Mouse (Mus musculus) CH12.LX (cell line): ENCODE measurements at regions not wholly inside any gene's neighbourhood (a gene's known extent, or its start where the extent isn't known, plus 50 kb on each side); places are given as distances from the start of the nearest gene placed in this dataset.

ENCODE experiments used
- DNase-seq: peaks from one replicate; pipeline ENCODE4 v3.0.0-alpha.2; 2013; ENCODE audit errors: extremely low read depth
- H3K27ac ChIP-seq: 2 replicates; pipeline ENCODE4 v1.5.1; 2012; ENCODE audit warnings: low read depth, mild to moderate bottlenecking, control low read depth, moderate library complexity; ENCODE audit not compliant: insufficient read depth
- H3K27me3 ChIP-seq: replicated peaks from 2 replicates; pipeline ENCODE3; 2012; ENCODE audit warnings: inconsistent platforms
- H3K36me3 ChIP-seq, 2 experiments: replicated peaks in 1 of 2; 2 replicates each; pipeline versions ENCODE3 to v1.6.1; 2012; ENCODE audit warnings: inconsistent platforms in 1 of 2, low read length in 1 of 2, mild to moderate bottlenecking in 1 of 2, mixed read lengths in 1 of 2, moderate library complexity in 1 of 2; ENCODE audit not compliant: control insufficient read depth in 1 of 2, insufficient read depth in 1 of 2
- H3K4me1 ChIP-seq, 2 experiments: 2 replicates each; pipeline ENCODE4 v1.6.1; 2012; ENCODE audit warnings: inconsistent platforms in 1 of 2, moderate library complexity in 1 of 2; ENCODE audit not compliant: insufficient read depth in 2 of 2, control insufficient read depth in 1 of 2
- H3K4me2 ChIP-seq: 2 replicates; pipeline ENCODE4 v1.6.1; 2012; ENCODE audit warnings: low read depth, mild to moderate bottlenecking, control low read depth; ENCODE audit not compliant: poor library complexity, insufficient read depth, severe bottlenecking
- H3K4me3 ChIP-seq, 3 experiments: fragments of 150-350 bp in 1 of 3; sonication (generic) in 1 of 3; replicated peaks in 1 of 3; 2 replicates each; pipeline versions ENCODE3 to v1.5.1; 2011 to 2012; ENCODE audit warnings: low read depth in 2 of 3, low read length in 2 of 3, mild to moderate bottlenecking in 2 of 3, moderate library complexity in 2 of 3, control low read depth in 1 of 3, improper control_type of control experiment in 1 of 3, inconsistent platforms in 1 of 3, mixed read lengths in 1 of 3; ENCODE audit not compliant: poor library complexity in 1 of 3
- H3K79me2 ChIP-seq: replicated peaks from 2 replicates; pipeline ENCODE4 v1.6.1; 2012; ENCODE audit warnings: mild to moderate bottlenecking, moderate library complexity; ENCODE audit not compliant: control insufficient read depth, poor library complexity, insufficient read depth, severe bottlenecking; ENCODE audit errors: extremely low read depth
- H3K9ac ChIP-seq: 2 replicates; pipeline ENCODE4 v1.6.1; 2012; ENCODE audit warnings: low read depth, mild to moderate bottlenecking, control low read depth, moderate library complexity; ENCODE audit not compliant: insufficient read depth
- H3K9me3 ChIP-seq: replicated peaks from 2 replicates; pipeline ENCODE3; 2012; ENCODE audit warnings: low read length, inconsistent platforms, mixed read lengths
- BHLHE40 ChIP-seq: IDR thresholded peaks from 2 replicates; pipeline ENCODE4 v1.6.1; 2011; ENCODE audit warnings: mild to moderate bottlenecking, low read depth, low read length, improper control_type of control experiment
- CHD1 ChIP-seq: IDR thresholded peaks from 2 replicates; pipeline ENCODE4 v1.6.1; 2012; ENCODE audit warnings: low read depth, low read length, improper control_type of control experiment, inconsistent platforms
- CHD2 ChIP-seq: IDR thresholded peaks from 2 replicates; pipeline ENCODE4 v1.6.1; 2011; ENCODE audit warnings: low read length, improper control_type of control experiment
- ELF1 ChIP-seq: IDR thresholded peaks from 2 replicates; pipeline ENCODE4 v1.6.1; 2014; ENCODE audit warnings: low read depth, mild to moderate bottlenecking, inconsistent platforms, low read length, improper control_type of control experiment
- ETS1 ChIP-seq: conservative IDR thresholded peaks from 2 replicates; pipeline ENCODE4 v1.6.1; 2012; ENCODE audit warnings: low read depth, mild to moderate bottlenecking, inconsistent platforms, low read length, improper control_type of control experiment, moderate library complexity
- IRF4 ChIP-seq: IDR thresholded peaks from 2 replicates; pipeline ENCODE4 v1.6.1; 2014; ENCODE audit warnings: low read depth, mild to moderate bottlenecking, inconsistent platforms, low read length, improper control_type of control experiment
- JUN ChIP-seq: IDR thresholded peaks from 2 replicates; pipeline ENCODE4 v1.6.1; 2011; ENCODE audit warnings: low read depth, mild to moderate bottlenecking, low read length, improper control_type of control experiment, moderate library complexity; ENCODE audit not compliant: insufficient read depth
- JUND ChIP-seq: conservative IDR thresholded peaks from 2 replicates; pipeline ENCODE4 v1.6.1; 2011; ENCODE audit warnings: low read depth, low read length, improper control_type of control experiment
- MAFK ChIP-seq: IDR thresholded peaks from 2 replicates; pipeline ENCODE4 v1.6.1; 2011; ENCODE audit warnings: low read length, improper control_type of control experiment; ENCODE audit not compliant: insufficient replicate concordance
- MAX ChIP-seq: IDR thresholded peaks from 2 replicates; pipeline ENCODE4 v1.6.1; 2011; ENCODE audit warnings: low read length, improper control_type of control experiment
- MAZ ChIP-seq: IDR thresholded peaks from 2 replicates; pipeline ENCODE4 v1.6.1; 2012; ENCODE audit warnings: low read depth, mild to moderate bottlenecking, inconsistent platforms, low read length, improper control_type of control experiment, moderate library complexity
- MEF2A ChIP-seq: IDR thresholded peaks from 2 replicates; pipeline ENCODE4 v1.6.1; 2014; ENCODE audit warnings: low read depth, mild to moderate bottlenecking, inconsistent platforms, low read length, improper control_type of control experiment, borderline replicate concordance
- MXI1 ChIP-seq: IDR thresholded peaks from 2 replicates; pipeline ENCODE4 v1.6.1; 2011; ENCODE audit warnings: mild to moderate bottlenecking, low read depth, low read length, improper control_type of control experiment
- NELFE ChIP-seq: IDR thresholded peaks from 2 replicates; pipeline ENCODE4 v1.6.1; 2011; ENCODE audit warnings: low read depth, low read length, improper control_type of control experiment
- NRF1 ChIP-seq: IDR thresholded peaks from 2 replicates; pipeline ENCODE4 v1.6.1; 2014; ENCODE audit warnings: low read depth, mild to moderate bottlenecking, inconsistent platforms, low read length, improper control_type of control experiment, moderate library complexity
- PAX5 ChIP-seq: IDR thresholded peaks from 2 replicates; pipeline ENCODE4 v1.6.1; 2012; ENCODE audit warnings: low read length, inconsistent platforms, mixed read lengths
- POLR2AphosphoS2 ChIP-seq: IDR thresholded peaks from 2 replicates; pipeline ENCODE4 v1.6.1; 2011; ENCODE audit warnings: low read depth, low read length, improper control_type of control experiment
- RCOR1 ChIP-seq: conservative IDR thresholded peaks from 2 replicates; pipeline ENCODE4 v1.6.1; 2012; ENCODE audit warnings: low read depth, mild to moderate bottlenecking, inconsistent platforms, low read length, improper control_type of control experiment
- SIN3A ChIP-seq: IDR thresholded peaks from 2 replicates; pipeline ENCODE4 v1.6.1; 2012; ENCODE audit warnings: low read length, improper control_type of control experiment, inconsistent platforms
- SMC3 ChIP-seq: IDR thresholded peaks from 2 replicates; pipeline ENCODE4 v1.6.1; 2011; ENCODE audit warnings: low read depth, low read length, improper control_type of control experiment
- TBP ChIP-seq: conservative IDR thresholded peaks from 2 replicates; pipeline ENCODE4 v1.6.1; 2011; ENCODE audit warnings: low read depth, low read length, improper control_type of control experiment
- TCF12 ChIP-seq: IDR thresholded peaks from 2 replicates; pipeline ENCODE4 v1.6.1; 2014; ENCODE audit warnings: low read depth, mild to moderate bottlenecking, inconsistent platforms, low read length, improper control_type of control experiment
- USF1 ChIP-seq: IDR thresholded peaks from 2 replicates; pipeline ENCODE4 v1.6.1; 2014; ENCODE audit warnings: low read depth, mild to moderate bottlenecking, inconsistent platforms, low read length, improper control_type of control experiment
- USF2 ChIP-seq: conservative IDR thresholded peaks from 2 replicates; pipeline ENCODE4 v1.6.1; 2011; ENCODE audit warnings: low read depth, low read length, improper control_type of control experiment
- ZC3H11A ChIP-seq: IDR thresholded peaks from 2 replicates; pipeline ENCODE4 v1.6.1; 2012; ENCODE audit warnings: low read depth, mild to moderate bottlenecking, inconsistent platforms, low read length, improper control_type of control experiment
- ZKSCAN1 ChIP-seq: IDR thresholded peaks from 2 replicates; pipeline ENCODE4 v1.6.1; 2012; ENCODE audit warnings: low read depth, inconsistent platforms, low read length, improper control_type of control experiment, borderline replicate concordance
- ZNF384 ChIP-seq: IDR thresholded peaks from 2 replicates; pipeline ENCODE4 v1.6.1; 2012; ENCODE audit warnings: low read depth, low read length, improper control_type of control experiment, inconsistent platforms
- dilution Hi-C: fragments of 300-500 bp; cut with MboI; formaldehyde crosslinking; loops from 2 replicates; pipeline ENCODE4 v1.14.3; 2020; ENCODE audit warnings: low sequenced_read_pairs; ENCODE audit not compliant: extremely low pct_unique_long_range_greater_than_20kb, extremely low pct_ligation_motif_present
- in situ Hi-C: fragments of 300-500 bp; cut with MboI; formaldehyde crosslinking; loops from 3 replicates; pipeline ENCODE4 v1.14.3; 2019; ENCODE audit warnings: low sequenced_read_pairs, low pct_ligation_motif_present, low pct_unique_long_range_greater_than_20kb, mixed read lengths

DNA sequence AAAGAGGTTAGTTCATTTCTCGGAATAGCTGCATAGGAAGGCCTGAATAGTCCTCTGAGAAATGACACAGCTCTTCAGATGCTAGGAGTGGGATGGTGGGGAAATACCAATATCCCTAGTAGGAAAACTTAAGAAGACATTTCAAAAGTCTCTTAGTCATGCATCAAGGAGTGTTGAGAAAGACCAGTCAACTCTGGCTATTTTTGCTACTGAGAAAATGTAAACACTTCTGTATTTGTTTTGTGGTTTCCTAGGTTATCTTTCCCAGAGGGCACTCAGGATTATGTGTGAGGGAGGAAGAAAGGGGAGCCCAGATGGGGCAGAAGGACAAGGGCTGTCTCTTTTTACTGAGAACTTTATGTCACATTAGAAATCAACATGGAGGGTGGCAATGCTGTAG lies 367.8 kb upstream of the Thbs1 start:
- Histone ChIP-seq H3K27me3 (no peaks in the 10 kb centered on the region), H3K4me1 (no peaks in the 10 kb centered on the region), H3K36me3 (no peaks in the 10 kb centered on the region), H3K9ac (no peak overlapping the region), H3K4me3 (no peak overlapping the region), H3K4me2 (no peak overlapping the region), H3K9me3 (peaks cover 6% of the 10 kb centered on the region), H3K27ac (no peak overlapping the region), H3K79me2 (no peaks in the 10 kb centered on the region)
- no peak for DNase-seq
- no peak for TF ChIP-seq MAZ
- in situ Hi-C loops (no loop called here), dilution Hi-C loops (no loop called here)

DNA sequence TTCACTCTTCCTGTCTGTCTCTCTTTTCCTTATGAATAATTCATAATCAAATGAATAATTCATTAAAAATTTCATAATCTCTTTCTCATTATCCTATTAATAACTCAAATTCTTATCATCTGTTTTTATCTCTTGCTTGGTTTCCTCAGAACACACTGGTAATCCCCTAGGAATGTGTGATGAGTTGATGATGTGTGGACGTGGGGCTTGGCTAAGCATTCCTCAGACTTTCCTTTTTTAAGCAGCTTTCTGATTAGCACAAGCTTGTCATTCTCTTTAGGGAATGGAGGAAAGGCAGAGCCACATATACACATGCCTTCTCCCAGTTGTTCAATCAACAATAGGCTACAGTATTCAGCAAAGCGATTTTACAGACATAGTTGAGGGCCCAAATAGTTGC lies 365.9 kb upstream of the Thbs1 start:
- Histone ChIP-seq H3K36me3 (no peaks in the 10 kb centered on the region), H3K9ac (no peak overlapping the region), H3K4me3 (no peak overlapping the region), H3K27me3 (no peaks in the 10 kb centered on the region), H3K4me2 (no peak overlapping the region), H3K9me3 (peaks cover 6% of the 10 kb centered on the region), H3K79me2 (no peaks in the 10 kb centered on the region), H3K27ac (no peak overlapping the region), H3K4me1 (no peaks in the 10 kb centered on the region)
- no peak for DNase-seq
- dilution Hi-C loops (no loop called here), in situ Hi-C loops (no loop called here)
- TF ChIP-seq MXI1 (no peak), RCOR1 (no peak), PAX5 (no peak), JUND (no peak), SIN3A (no peak), ZC3H11A (no peak), ZNF384 (no peak), MEF2A (no peak), ELF1 (no peak)

- Histone ChIP-seq H3K79me2 (no peaks in the 10 kb centered on the region), H3K4me2 (no peak overlapping the region), H3K27ac (no peak overlapping the region), H3K9me3 (peaks cover 11% of the 10 kb centered on the region), H3K4me1 (no peaks in the 10 kb centered on the region), H3K36me3 (no peaks in the 10 kb centered on the region), H3K4me3 (no peak overlapping the region), H3K27me3 (no peaks in the 10 kb centered on the region), H3K9ac (no peak overlapping the region)
- dilution Hi-C loops, result no loop called here
- in situ Hi-C loops, result no loop called here
- TF ChIP-seq BHLHE40, result no peak
- TF ChIP-seq ZC3H11A, result no peak
- TF ChIP-seq NELFE, result no peak
- no peak for TF ChIP-seq IRF4
- no peak for TF ChIP-seq MAX
- no peak for TF ChIP-seq CHD2
- TF ChIP-seq ZKSCAN1, result no peak
- TF ChIP-seq JUN, result no peak
- TF ChIP-seq CHD1, result no peak
- no peak for TF ChIP-seq TCF12
- TF ChIP-seq ETS1, result no peak
- no peak for TF ChIP-seq SIN3A
- TF ChIP-seq MAFK, result no peak
- TF ChIP-seq POLR2AphosphoS2, result no peak
- no peak for TF ChIP-seq USF2
- no peak for TF ChIP-seq NRF1
- no peak for TF ChIP-seq USF1
- no peak for TF ChIP-seq RCOR1
- TF ChIP-seq SMC3, result no peak
- TF ChIP-seq TBP, result no peak
- DNase-seq, result no peak
Observed at GRCm38 (mm10) chr2:117747136-117747535, 364.5 kb upstream of the Thbs1 start.
